Mouse (Mus musculus) left cerebral cortex, adult 9 months (tissue): ENCODE measurements around the gene Upk3b.
"Not testable (repeated sequence)": the region's sequence is repeated elsewhere in the genome, so short reads cannot be mapped to it uniquely, and the experiment has no call there.

Experiments
- DNase-seq, 2 experiments: peaks; one replicate each; pipeline ENCODE4 v3.0.0; 2022; ENCODE audit warnings: low spot score in 2 of 2

The Upk3b gene

GRCm38 (mm10) chr5:136035285-136035684, 3.0 kb upstream of the Upk3b start:
- DNase-seq = no peak

GRCm38 (mm10) chr5:136036667-136037066, 1.6 kb upstream of the Upk3b start:
- no peak for DNase-seq

- no peak for DNase-seq
These were observed 1.9 kb downstream of the Upk3b start for GRCm38 (mm10) chr5:136040210-136040609.

- no peak for DNase-seq
These were observed 3.0 kb downstream of the Upk3b start for GRCm38 (mm10) chr5:136041260-136041659.

GRCm38 (mm10) chr5:136041666-136042065, 3.4 kb downstream of the Upk3b start:
- no peak for DNase-seq

- DNase-seq = no peak
These were observed 6.6 kb downstream of the Upk3b start for GRCm38 (mm10) chr5:136044865-136045264.

GRCm38 (mm10) chr5:136045408-136045807, 7.1 kb downstream of the Upk3b start:
- DNase-seq = no peak

GRCm38 (mm10) chr5:136045987-136046386, 7.7 kb downstream of the Upk3b start:
- peak in 1 of 2 experiments; percentile 84 for DNase-seq

- not testable (repeated sequence) for DNase-seq
These were observed 10.2 kb downstream of the Upk3b start for GRCm38 (mm10) chr5:136048541-136048940.

GRCm38 (mm10) chr5:136049926-136050325, 11.6 kb downstream of the Upk3b start:
- no peak for DNase-seq

GRCm38 (mm10) chr5:136051231-136052085, 13.2 kb downstream of the Upk3b start:
- DNase-seq = peak in 1 of 2 experiments; percentile 12

GRCm38 (mm10) chr5:136052861-136053655, 14.8 kb downstream of the Upk3b start:
- DNase-seq = no peak

GRCm38 (mm10) chr5:136054301-136055077, 16.2 kb downstream of the Upk3b start, which contains the start of gene Upk3bl:
Gene Upk3bl (plus strand): TSS chr5:136054492.
- no peak for DNase-seq

GRCm38 (mm10) chr5:136056062-136056461, 17.8 kb downstream of the Upk3b start:
- DNase-seq = no peak

- no peak for DNase-seq
These were observed 18.8 kb downstream of the Upk3b start for GRCm38 (mm10) chr5:136057085-136057484.

GRCm38 (mm10) chr5:136061567-136061966, 23.3 kb downstream of the Upk3b start:
- DNase-seq = peak in 1 of 2 experiments; percentile 69

- no peak for DNase-seq
These were observed 25.6 kb downstream of the Upk3b start for GRCm38 (mm10) chr5:136063920-136064319.

GRCm38 (mm10) chr5:136066404-136067148, 28.3 kb downstream of the Upk3b start:
- not testable (repeated sequence) for DNase-seq

- no peak for DNase-seq
These were observed 31.1 kb downstream of the Upk3b start for GRCm38 (mm10) chr5:136069411-136069810.

- no peak for DNase-seq
These were observed 34.8 kb downstream of the Upk3b start for GRCm38 (mm10) chr5:136073051-136073450.

- no peak for DNase-seq
These were observed 35.2 kb downstream of the Upk3b start for GRCm38 (mm10) chr5:136073526-136073925.
